Mouse (Mus musculus) adrenal gland, postnatal 25 days (tissue): Measurements from ENCODE around the gene Tbx6. TPM values are rescaled to one million over a fixed set of nuclear protein-coding genes. Genes with fewer than 3 reads are reported as not detected.
A peak's percentile ranks its signal among the peaks of the same experiment; 100 is the strongest.
"Not testable (repeated sequence)": the region's sequence is repeated elsewhere in the genome, so short reads cannot be mapped to it uniquely, and the experiment has no call there.

ENCODE experiments used
- DNase-seq: peaks from one replicate; pipeline ENCODE4 v3.0.0; 2021; ENCODE audit warnings: mixed read lengths
- total RNA-seq: library from RNA; stranded (reverse); gene quantifications from 2 replicates; pipeline ENCODE4 v1.2.3, GENCODE M21; 2021

Tbx6 gene
- total RNA-seq, 1 experiment from 2014 or later = 0.67 TPM

- DNase-seq = no peak
Measured at GRCm38 (mm10) chr7:126767001-126767400, 14.3 kb upstream of the Tbx6 start.

- no peak for DNase-seq
Measured at GRCm38 (mm10) chr7:126770784-126771183, 10.5 kb upstream of the Tbx6 start.

DNA sequence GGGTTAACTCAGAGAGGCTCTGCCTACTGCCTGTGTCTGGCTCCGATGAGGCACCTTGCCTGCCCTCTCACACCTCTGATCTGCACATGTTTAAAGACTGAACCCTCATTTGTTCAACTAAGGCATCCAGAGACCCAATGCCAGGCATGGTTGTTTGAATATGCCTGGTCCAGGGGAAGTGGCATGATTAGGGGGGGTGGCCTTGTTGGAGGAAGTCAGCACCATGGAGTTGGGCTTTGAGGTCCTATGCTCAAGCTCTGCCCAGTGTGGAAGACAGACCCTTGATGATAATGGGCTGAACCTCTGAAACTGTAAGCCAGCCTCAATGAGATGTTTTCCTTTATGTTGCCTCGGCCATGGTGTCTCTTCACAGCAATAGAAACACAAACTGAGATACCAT, 7.9 kb upstream of the Tbx6 start:
- no peak for DNase-seq

- DNase-seq = no peak
Measured at GRCm38 (mm10) chr7:126774463-126774862, 6.8 kb upstream of the Tbx6 start.

GRCm38 (mm10) chr7:126775185-126775977, 5.9 kb upstream of the Tbx6 start:
- no peak for DNase-seq

DNA sequence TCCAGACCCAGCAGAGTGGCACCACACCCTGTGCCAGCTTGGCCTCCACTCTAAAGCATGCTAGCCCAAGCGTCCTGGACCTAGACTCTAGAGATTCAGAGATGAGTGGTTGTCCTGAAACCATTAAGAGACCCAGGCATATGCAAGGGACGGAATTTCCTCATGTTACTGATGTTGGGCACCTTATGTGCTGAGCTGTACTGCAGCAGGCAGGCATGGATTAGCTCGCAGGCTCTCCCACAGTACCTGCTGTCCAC, 5.4 kb upstream of the Tbx6 start:
- no peak for DNase-seq

DNA sequence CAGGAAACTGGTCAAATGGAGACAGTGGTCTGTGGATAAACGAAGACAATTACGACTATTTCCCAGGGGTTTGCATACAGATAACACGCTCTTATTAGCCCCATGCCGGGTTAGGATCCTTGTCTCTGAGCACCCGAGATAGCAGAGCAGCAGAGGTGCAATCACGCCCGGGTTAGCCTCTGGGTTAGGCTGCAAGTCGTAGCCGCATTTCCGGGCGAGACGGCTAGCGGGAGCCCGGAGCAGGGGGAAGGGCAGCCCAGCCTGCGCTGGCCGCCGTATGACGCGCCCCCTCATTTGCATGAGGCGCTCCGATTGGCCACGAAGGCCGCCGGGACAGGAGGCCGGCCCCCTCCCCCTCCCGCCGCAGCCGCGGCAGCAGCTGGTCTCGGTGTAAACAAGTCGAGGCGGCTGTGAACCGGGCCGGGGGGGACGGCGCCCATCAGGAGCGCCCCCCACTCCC, 4.7 kb upstream of the Tbx6 start, which contains the start of gene Ypel3:
Ypel3 (plus strand) TSS at position 358 of the 460 bp plus-strand sequence.
- DNase-seq = peak; percentile 97

- no peak for DNase-seq
Measured at GRCm38 (mm10) chr7:126777476-126777875, 3.8 kb upstream of the Tbx6 start.

GRCm38 (mm10) chr7:126778147-126778546, 3.1 kb upstream of the Tbx6 start:
- DNase-seq = no peak

DNA sequence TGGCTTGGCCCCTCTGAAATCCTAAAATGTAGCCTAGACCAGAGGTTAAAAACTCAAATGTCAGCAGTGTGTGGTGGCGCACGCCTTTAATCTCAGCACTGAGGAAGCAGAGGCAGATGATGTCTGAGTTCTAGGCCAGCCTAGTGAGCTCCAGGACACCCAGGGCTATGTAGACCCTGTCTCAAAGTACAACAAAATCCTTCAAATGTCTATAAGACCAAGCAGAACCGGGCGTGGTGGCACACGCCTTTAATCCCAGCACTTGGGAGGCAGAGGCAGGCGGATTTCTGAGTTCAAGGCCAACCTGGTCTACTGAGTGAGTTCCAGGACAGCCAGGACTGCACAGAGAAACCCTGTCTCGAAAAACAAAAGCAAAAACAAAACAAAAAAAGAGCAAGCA, 2.2 kb upstream of the Tbx6 start:
- not testable (repeated sequence) for DNase-seq

GRCm38 (mm10) chr7:126779983-126780970, 1.0 kb upstream of the Tbx6 start:
- peak; percentile 91 for DNase-seq

GRCm38 (mm10) chr7:126781661-126782370, 533 bp downstream of the Tbx6 start:
- no peak for DNase-seq

DNA sequence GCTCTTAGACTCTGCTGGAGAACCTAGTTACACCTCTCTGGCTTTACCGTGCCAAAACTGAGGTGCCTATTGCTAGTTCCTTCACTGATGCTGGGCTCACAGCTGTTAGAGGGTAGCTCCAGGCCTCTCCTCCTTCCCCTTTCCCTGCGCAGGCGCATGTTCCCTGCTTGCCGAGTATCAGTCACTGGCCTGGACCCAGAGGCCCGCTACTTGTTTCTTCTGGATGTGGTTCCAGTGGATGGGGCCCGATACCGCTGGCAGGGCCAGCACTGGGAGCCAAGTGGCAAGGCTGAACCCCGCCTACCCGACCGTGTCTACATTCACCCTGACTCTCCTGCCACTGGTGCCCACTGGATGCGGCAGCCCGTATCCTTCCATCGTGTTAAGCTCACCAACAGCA, 1.4 kb downstream of the Tbx6 start:
- DNase-seq = no peak

GRCm38 (mm10) chr7:126784469-126784868, 3.2 kb downstream of the Tbx6 start:
- no peak for DNase-seq

GRCm38 (mm10) chr7:126785056-126785455, 3.8 kb downstream of the Tbx6 start:
- no peak for DNase-seq

- no peak for DNase-seq
Measured at GRCm38 (mm10) chr7:126786142-126786541, 4.9 kb downstream of the Tbx6 start.

- no peak for DNase-seq
Measured at GRCm38 (mm10) chr7:126789141-126789540, 7.9 kb downstream of the Tbx6 start.

- DNase-seq = peak; percentile 96
Measured at GRCm38 (mm10) chr7:126791851-126792720, 10.8 kb downstream of the Tbx6 start, which contains the start of gene Ppp4c. Ppp4c (minus strand) TSS chr7:126792496.

DNA sequence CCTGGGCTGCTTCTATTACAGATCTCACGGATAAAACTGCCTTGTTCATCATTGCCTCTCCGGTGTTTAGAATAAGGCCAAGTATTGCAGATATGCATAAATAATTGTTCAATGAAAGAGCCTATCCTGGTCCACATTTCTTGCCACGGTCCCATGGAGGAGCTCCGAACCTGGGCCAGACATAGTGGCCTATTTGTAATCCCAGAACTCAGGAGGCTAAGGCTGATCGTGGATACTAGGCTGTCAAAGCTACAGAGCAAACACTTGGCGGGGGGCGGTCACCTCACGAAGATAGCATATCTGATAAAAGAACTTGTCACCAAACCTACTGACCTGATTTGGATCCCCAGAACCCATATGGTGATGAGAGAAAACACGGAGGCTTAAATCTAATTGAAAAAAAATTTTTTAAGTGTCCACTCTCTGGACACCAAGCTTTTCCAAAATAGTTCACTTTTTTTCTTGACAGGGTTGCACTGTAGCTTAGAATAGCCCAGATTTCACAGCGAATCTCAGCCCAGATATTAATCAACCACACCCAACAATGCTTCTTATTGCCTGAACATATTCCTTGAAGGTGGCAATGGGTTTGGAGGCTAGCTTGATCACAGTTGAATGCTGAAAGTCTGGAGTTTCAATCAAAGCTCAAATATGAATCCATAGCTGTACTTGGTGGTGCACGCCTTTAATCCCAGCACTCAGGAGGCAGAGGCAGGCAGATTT, 11.6 kb downstream of the Tbx6 start:
- no peak for DNase-seq

GRCm38 (mm10) chr7:126793456-126794270, 12.4 kb downstream of the Tbx6 start:
- DNase-seq = no peak
